Mouse (Mus musculus) hindbrain, embryonic 15.5 days (tissue): Measurements from ENCODE around the gene Foxn1. TPM values are rescaled to one million over a fixed set of nuclear protein-coding genes. Genes with fewer than 3 reads are reported as not detected.

Source experiments
- ATAC-seq: fragments of 200-750 bp; cut with Nextera tagmentation; 2 replicates; pipeline ENCODE4 v1.8.0; 2017; ENCODE audit warnings: low read depth, moderate number of reproducible peaks, moderate TSS enrichment; ENCODE audit not compliant: low FRiP score
- H3K27ac ChIP-seq: fragments of 300-500 bp; sonication (generic); replicated peaks from 2 replicates; pipeline ENCODE4 v1.5.1; 2015; ENCODE audit warnings: mild to moderate bottlenecking, inconsistent platforms
- H3K27me3 ChIP-seq: fragments of 300-500 bp; sonication (generic); 2 replicates; pipeline ENCODE4 v1.6.1; 2015; ENCODE audit warnings: control low read depth, inconsistent platforms
- H3K36me3 ChIP-seq: fragments of 300-500 bp; sonication (generic); 2 replicates; pipeline ENCODE4 v1.6.1; 2015; ENCODE audit warnings: control low read depth, inconsistent platforms
- H3K4me1 ChIP-seq: fragments of 300-500 bp; sonication (generic); replicated peaks from 2 replicates; pipeline ENCODE4 v1.6.1; 2015; ENCODE audit warnings: control low read depth, inconsistent platforms
- H3K4me2 ChIP-seq: fragments of 300-500 bp; sonication (generic); 2 replicates; pipeline ENCODE4 v1.6.1; 2015; ENCODE audit warnings: moderate library complexity, mild to moderate bottlenecking, inconsistent platforms
- H3K4me3 ChIP-seq: fragments of 300-500 bp; sonication (generic); 2 replicates; pipeline ENCODE4 v1.5.1; 2015; ENCODE audit warnings: mild to moderate bottlenecking, inconsistent platforms
- H3K9ac ChIP-seq: fragments of 300-500 bp; sonication (generic); 2 replicates; pipeline ENCODE4 v1.6.1; 2015; ENCODE audit warnings: inconsistent platforms
- H3K9me3 ChIP-seq: fragments of 300-500 bp; sonication (generic); 2 replicates; pipeline ENCODE4 v1.6.1; 2016; ENCODE audit warnings: control low read depth, inconsistent platforms
- WGBS: fragments of 180-500 bp; shearing (Covaris S2); methylation state at CpG from one replicate; pipeline ENCODE4 v1.1.7; 2015; 5-methylcytosine and 5-hydroxymethylcytosine counted together
- polyA plus RNA-seq: library from polyadenylated mRNA; unstranded; fragments of >200 nt; fragmentation: Nextera tagmentation; extraction: Ambion mirVana; gene quantifications from 2 replicates; pipeline ENCODE4 v1.2.1, GENCODE M21; 2015

Foxn1 gene
- polyA plus RNA-seq, 1 experiment from 2014 or later, result not detected

DNA sequence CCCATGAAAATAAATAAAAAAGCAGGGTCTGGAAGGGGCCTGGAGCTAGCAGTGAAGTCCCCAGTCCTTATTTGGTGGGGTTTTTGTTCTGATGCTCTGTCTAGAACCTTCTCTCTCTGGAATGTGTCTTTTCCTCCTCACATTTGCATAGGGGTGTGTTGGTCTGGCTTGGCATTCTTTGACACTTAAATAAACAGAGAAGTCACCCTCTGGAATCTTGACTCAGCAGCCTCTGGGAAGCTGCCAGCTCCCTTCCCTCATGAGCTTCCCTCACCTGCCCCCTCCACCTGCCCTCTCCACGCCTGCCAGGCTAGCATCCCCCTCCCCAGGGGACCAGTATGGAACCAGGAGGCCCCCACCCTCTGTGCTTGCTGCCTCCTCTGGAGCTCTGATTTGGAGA, 16.0 kb downstream of the Foxn1 start:
- no peak for ATAC-seq
- no peak overlapping the region for H3K27ac ChIP-seq
- peaks cover 4% of the 10 kb centered on the region; the same call in 1 of the 2 replicates for H3K4me1 ChIP-seq
- no peak overlapping the region for H3K4me3 ChIP-seq
- H3K9me3 ChIP-seq, result no peaks in the 10 kb centered on the region
- no peaks in the 10 kb centered on the region for H3K36me3 ChIP-seq
- H3K4me2 ChIP-seq, result no peak overlapping the region
- 67% methylated on average over 1 of the region's 1 CpGs for WGBS
- H3K27me3 ChIP-seq, result no peaks in the 10 kb centered on the region
- no peak overlapping the region for H3K9ac ChIP-seq

DNA sequence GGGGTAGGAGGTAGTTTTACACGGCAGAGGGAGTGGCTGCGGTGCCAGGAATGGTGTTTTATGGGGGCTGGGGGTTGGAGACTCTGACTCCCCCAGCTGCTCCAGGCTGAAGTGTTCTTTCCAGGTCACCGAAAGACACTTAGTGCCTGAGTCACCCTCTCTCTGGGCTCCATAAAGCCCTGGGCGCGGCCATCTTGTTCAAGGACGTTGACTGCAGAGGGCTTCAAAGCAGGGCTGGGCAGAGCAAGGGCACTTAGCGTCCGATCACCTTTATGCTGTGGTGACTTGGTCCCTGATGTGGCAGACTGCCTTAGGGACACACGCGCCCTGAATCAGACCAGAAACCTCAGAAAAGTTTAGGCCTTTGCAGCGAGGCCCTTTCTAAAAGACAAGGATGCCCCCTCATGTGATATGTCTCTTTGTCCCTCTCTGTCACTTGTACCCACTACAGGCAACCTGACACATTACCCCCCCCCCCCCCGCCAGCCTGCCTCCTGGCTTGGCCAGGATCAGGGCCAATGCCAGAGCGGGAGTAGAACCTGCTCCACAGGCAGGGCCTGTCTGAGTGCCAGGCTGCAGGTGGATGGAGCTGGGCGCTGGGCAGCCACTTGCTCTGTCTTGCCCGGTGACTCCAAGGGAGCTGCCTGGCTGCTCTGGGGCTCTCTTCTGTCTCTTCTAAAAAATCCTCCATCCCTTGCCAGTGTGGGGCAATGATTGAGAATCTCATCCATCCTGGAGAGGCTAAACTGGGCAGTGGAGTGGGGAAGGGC, 18.7 kb downstream of the Foxn1 start:
- H3K36me3 ChIP-seq, result no peaks in the 10 kb centered on the region
- H3K27ac ChIP-seq, result no peak overlapping the region
- H3K9ac ChIP-seq, result no peak overlapping the region
- no peaks in the 10 kb centered on the region for H3K9me3 ChIP-seq
- WGBS, result 90% methylated on average over 15 of the region's 15 CpGs
- peaks cover 3% of the 10 kb centered on the region; the same call in 1 of the 2 replicates for H3K4me1 ChIP-seq
- H3K27me3 ChIP-seq, result no peaks in the 10 kb centered on the region
- no peak overlapping the region for H3K4me2 ChIP-seq
- H3K4me3 ChIP-seq, result no peak overlapping the region
- no peak for ATAC-seq

DNA sequence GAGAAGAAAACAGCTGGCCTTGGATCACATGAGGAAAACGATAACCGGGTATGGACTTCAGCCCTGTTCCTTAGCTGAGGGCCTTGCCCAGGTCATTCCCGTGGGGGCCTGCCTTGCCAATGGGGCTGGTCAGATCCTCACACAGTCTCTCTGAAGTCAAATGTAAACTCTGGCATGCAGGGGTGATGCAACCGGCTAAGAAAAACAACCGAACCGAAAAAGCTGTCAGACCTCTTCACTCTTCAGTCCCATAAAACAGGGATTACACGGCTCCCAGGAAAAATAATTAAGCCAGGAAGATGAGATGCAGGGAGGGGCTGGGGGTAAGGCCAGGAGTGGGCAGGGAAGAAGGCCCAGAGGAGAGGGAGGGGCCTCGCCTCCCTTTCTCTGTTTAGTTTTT, 22.3 kb downstream of the Foxn1 start:
- Histone ChIP-seq H3K36me3 (no peaks in the 10 kb centered on the region), H3K9ac (no peak overlapping the region), H3K4me3 (no peak overlapping the region), H3K4me2 (no peak overlapping the region), H3K9me3 (no peaks in the 10 kb centered on the region), H3K27me3 (no peaks in the 10 kb centered on the region), H3K4me1 (no peaks in the 10 kb centered on the region), H3K27ac (no peak overlapping the region)
- 69% methylated on average over 8 of the region's 8 CpGs for WGBS
- no peak for ATAC-seq

DNA sequence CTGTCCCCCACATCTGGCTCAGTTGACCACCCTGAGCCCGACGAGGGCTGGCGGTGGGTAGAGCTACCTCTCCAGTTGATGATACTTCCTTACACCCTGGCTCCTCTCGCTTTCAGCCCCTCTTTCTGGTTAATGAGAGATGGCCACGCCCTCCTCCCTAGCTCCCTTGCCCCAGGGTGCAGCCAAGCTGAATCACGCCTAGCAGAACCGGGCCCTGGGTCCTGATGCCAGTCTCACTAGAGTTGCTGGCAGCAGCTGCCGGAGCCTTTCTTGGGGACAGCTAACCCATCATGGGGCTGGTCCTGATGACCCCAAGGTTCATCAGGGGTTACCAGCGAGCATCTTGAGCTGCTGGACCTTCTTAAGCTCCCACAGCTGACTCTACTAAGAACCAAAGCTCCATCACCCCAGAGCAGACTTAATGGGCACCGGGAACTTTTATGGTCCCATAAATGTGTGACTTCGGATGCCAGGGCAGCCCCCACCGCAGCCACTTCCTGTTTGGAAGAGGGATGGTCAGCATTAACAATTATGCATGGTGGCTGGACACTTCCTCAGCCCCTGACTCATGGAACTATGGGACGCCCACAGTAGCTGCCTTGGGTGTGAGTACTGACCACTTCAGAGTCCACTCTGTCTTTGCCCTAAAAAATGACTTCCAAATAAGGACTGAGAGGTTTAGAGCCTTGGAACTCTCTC, 22.9 kb downstream of the Foxn1 start:
- H3K4me3 ChIP-seq, result no peak overlapping the region
- H3K4me1 ChIP-seq, result no peaks in the 10 kb centered on the region
- WGBS, result 85% methylated on average over 13 of the region's 13 CpGs
- no peak overlapping the region for H3K9ac ChIP-seq
- no peaks in the 10 kb centered on the region for H3K27me3 ChIP-seq
- H3K27ac ChIP-seq, result no peak overlapping the region
- H3K9me3 ChIP-seq, result no peaks in the 10 kb centered on the region
- H3K4me2 ChIP-seq, result no peak overlapping the region
- ATAC-seq, result no peak
- H3K36me3 ChIP-seq, result no peaks in the 10 kb centered on the region

DNA sequence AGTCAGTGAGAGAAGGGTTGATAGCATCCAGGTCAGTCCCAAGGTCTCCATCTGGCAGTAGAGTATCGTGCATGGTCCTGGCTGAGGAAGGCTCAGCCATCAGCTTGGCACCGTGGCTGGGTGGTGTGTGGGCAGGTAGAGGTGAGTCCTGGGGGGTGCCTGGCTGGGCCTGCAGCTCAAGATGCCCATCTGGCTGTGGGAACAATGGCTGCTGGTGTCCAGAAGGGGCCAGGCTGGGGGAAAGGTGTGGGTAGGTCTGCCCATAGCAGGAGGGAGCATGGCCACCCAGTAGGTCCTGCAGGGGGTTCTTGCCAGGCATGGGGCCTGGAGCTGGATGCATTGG, 25.6 kb downstream of the Foxn1 start:
- Histone ChIP-seq H3K9ac (no peak overlapping the region), H3K36me3 (no peaks in the 10 kb centered on the region), H3K27me3 (no peaks in the 10 kb centered on the region), H3K4me3 (no peak overlapping the region), H3K4me1 (no peaks in the 10 kb centered on the region; the same call in 1 of the 2 replicates), H3K27ac (no peak overlapping the region), H3K9me3 (no peaks in the 10 kb centered on the region), H3K4me2 (no peak overlapping the region)
- 56% methylated on average over 2 of the region's 2 CpGs for WGBS
- peak; percentile 31; the same call in 1 of the 2 replicates for ATAC-seq

DNA sequence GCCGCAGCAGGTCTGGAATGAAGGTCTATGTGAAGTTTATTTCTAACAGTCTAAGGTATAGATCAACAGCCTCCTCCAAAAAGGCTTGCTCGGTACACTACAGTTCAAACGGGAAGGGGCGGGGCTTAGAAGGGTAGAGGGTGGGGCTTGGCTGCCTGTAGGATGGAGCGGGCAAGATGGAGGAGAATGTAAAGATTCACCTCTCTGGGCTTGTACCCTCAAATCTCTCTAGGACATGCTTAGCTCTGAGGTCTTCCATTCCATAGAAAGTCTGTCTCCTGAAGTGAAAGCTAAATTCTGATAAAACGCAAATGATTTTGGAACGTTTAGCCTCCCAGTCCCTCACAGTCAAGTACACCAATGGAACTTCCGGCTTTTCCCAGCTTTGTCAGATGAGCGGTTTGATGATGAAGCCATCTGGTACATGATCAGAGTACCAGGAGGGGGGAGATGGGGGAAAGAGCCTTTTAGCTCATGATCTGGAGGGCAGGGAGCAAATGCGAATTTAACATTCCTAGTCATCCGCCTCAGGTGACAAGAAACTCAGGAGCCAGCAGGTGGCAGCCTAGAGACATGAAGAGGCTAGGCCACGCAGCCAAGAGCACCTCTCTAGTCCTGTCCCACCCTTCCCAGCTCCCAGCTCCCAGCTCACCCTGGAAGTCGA, 26.1 kb downstream of the Foxn1 start:
- no peaks in the 10 kb centered on the region for H3K27me3 ChIP-seq
- no peak overlapping the region for H3K9ac ChIP-seq
- no peak overlapping the region for H3K27ac ChIP-seq
- peak; percentile 67; the same call in 1 of the 2 replicates for ATAC-seq
- WGBS, result 15% methylated on average over 13 of the region's 13 CpGs
- H3K9me3 ChIP-seq, result no peaks in the 10 kb centered on the region
- no peaks in the 10 kb centered on the region; the same call in 1 of the 2 replicates for H3K4me1 ChIP-seq
- peak overlapping the region; percentile 20 for H3K4me3 ChIP-seq
- no peaks in the 10 kb centered on the region for H3K36me3 ChIP-seq
- peak overlapping the region; percentile 46 for H3K4me2 ChIP-seq

DNA sequence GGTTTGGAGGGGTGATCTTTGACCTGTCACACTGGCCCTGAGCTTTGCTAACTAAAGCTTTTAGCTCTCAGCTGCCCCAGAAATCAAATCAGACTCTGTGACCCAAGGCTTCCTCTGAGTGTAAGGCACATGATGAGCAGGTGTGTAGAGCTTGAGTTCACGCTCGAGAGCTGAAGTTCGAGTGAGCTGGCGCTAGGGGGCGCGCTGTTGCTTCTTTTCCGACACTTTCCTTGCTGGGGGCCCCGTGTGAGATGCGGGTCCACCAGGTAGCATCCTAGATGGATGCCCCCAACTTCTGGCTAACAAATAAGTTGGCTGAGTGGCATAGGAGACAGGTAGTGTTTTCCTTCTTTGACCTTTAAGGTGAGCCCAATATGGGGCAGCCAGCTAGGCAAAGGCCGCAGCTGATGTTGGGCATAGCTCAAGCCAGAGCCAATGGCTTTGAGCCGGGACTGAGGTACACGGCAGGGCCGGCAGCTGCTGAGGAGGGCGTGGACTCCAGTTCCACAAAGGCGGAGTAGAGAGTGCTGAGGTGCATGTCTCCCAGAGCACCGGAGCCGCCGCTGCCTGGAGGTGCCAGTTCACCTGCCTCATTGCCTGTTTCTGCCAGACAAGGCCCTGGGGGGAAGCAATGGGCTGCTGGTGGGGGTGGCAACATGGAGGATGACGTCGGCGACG, 27.9 kb downstream of the Foxn1 start:
- no peaks in the 10 kb centered on the region for H3K9me3 ChIP-seq
- H3K4me3 ChIP-seq, result no peak overlapping the region
- no peak overlapping the region for H3K9ac ChIP-seq
- 17% methylated on average over 22 of the region's 22 CpGs for WGBS
- H3K4me1 ChIP-seq, result no peaks in the 10 kb centered on the region; the same call in 1 of the 2 replicates
- H3K27ac ChIP-seq, result no peak overlapping the region
- no peak overlapping the region for H3K4me2 ChIP-seq
- no peaks in the 10 kb centered on the region for H3K36me3 ChIP-seq
- H3K27me3 ChIP-seq, result no peaks in the 10 kb centered on the region
- ATAC-seq, result no peak

DNA sequence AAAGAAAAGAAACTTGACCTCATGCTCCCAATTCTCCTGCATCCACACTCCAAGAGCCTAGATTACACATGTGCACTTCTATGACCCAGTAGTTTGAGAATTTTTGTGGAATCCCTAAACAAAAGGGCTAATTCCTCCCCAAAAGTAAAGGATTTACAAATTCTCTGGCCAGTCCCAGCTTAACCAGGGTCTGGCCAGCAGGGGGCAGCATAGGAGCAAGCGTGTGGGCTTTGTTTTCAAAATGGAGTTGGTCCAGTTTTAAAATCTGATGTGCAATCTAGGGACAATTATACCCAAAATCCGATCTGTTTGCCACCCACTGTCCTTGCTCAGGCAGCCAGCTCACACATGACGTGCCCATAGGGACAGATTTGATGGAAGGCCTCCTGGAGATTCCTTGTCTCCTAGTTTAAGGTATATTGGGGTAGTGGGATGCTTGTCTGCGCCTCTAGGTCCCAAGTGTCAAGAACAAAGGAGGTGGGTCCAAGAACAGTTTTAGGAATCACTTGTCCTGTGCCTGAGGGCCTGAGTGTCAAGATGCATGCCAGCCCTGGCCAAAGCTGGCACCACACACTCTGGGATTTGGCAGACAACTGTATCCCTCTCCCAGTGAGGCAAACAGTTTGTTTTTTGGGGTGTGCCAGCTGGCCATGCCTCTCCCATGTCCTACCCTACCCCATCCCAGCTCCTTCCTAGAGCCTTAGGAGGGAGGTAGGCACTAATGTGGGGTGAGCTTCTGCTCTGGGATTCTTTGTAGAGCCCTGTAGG, 30.7 kb downstream of the Foxn1 start:
- no peak overlapping the region for H3K4me3 ChIP-seq
- no peaks in the 10 kb centered on the region for H3K36me3 ChIP-seq
- H3K27me3 ChIP-seq, result no peaks in the 10 kb centered on the region
- no peaks in the 10 kb centered on the region; the same call in 1 of the 2 replicates for H3K4me1 ChIP-seq
- 32% methylated on average over 4 of the region's 4 CpGs for WGBS
- no peak overlapping the region for H3K27ac ChIP-seq
- no peak for ATAC-seq
- H3K9me3 ChIP-seq, result no peaks in the 10 kb centered on the region
- H3K4me2 ChIP-seq, result no peak overlapping the region
- H3K9ac ChIP-seq, result no peak overlapping the region

DNA sequence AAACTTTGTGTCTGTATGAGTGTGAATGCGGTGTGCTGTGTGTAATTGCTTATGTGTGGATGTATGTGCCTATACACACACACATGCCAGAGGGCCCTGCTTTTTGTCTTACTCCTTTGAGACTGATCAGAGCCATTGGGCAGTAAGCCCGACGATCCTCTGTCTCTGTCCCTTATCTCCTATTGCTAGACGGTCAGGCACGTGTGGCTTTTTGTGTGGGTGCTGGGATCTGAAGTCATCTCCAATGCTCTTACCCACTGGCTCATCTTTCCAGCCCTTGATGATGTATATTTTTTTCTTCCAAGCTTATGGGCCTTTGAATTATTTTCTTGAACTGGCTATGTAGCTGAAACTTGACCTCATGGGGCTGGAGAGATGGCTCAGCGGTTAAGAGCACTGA, 31.5 kb downstream of the Foxn1 start:
- Histone ChIP-seq H3K36me3 (no peaks in the 10 kb centered on the region), H3K9me3 (no peaks in the 10 kb centered on the region), H3K4me3 (no peak overlapping the region), H3K4me2 (no peak overlapping the region), H3K27ac (no peak overlapping the region), H3K27me3 (no peaks in the 10 kb centered on the region), H3K9ac (no peak overlapping the region), H3K4me1 (no peaks in the 10 kb centered on the region; the same call in 1 of the 2 replicates)
- 92% methylated on average over 6 of the region's 6 CpGs for WGBS
- no peak for ATAC-seq

DNA sequence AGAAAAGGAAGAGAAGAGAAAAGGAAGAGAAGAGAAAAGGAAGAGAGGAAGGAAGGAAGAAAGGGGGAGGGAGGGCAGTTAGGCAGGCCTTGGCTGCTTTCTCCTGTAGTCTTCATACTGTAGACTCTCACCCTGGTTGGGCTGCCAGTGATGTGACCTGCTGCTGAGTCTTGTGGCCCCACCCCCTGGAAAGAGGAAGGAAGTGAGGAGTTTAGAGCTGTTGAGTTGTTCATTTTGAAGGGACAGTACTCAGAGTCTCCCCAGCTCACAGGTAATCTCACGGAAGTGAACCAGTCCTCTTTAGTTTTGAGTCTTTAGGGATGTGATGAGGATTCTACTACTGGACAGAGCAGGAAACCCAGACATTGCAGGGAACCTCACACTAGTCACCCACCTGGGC, 33.3 kb downstream of the Foxn1 start:
- Histone ChIP-seq H3K9ac (no peak overlapping the region), H3K4me3 (no peak overlapping the region), H3K27ac (no peak overlapping the region), H3K36me3 (peaks cover 9% of the 10 kb centered on the region), H3K9me3 (no peaks in the 10 kb centered on the region), H3K4me1 (no peaks in the 10 kb centered on the region; the same call in 1 of the 2 replicates), H3K4me2 (no peak overlapping the region), H3K27me3 (no peaks in the 10 kb centered on the region)
- WGBS, result 88% methylated on average over 1 of the region's 1 CpGs
- ATAC-seq, result no peak
